12 mouse cellular contexts compared by ENCODE assay signal in genomic region chr2:158606511-158606964, GRCm38 (mm10). TPM values are rescaled to one million over a fixed set of nuclear protein-coding genes. Genes with fewer than 3 reads are reported as not detected.
DNase-seq lines count a peak whose midpoint lies in the region; ATAC-seq and TF ChIP-seq lines count a peak whose summit lies in the region.
"Had no signal": no experiment of that assay in that cellular context is flagged by ENCODE, and none has a peak within 500 bp of the region (broad histone marks: within the 10 kb centered on the region; RNA-seq: fewer than 3 reads in every experiment).

No protein-coding gene starts in this region.

- ATAC-seq in kidney, embryonic 16.5 days (ENCODE audit: low FRiP score, low TSS enrichment): peak; percentile 64
- ATAC-seq in hindbrain, embryonic 15.5 days (ENCODE audit: low FRiP score, low read depth): no peak
- ATAC-seq in midbrain, embryonic 15.5 days (replicated peaks): peak; percentile 35; the same call in 1 of the 2 replicates
- ATAC-seq: CD4-positive, CD25-positive, alpha-beta regulatory T cell, adult 4 months had no signal

- peak overlapping the region; percentile 21 for H3K4me2 ChIP-seq in kidney, embryonic 16.5 days (replicated peaks; ENCODE audit: low read depth, low read length)
- peak overlapping the region; percentile 54 for H3K4me2 ChIP-seq in hindbrain, embryonic 15.5 days
- peak overlapping the region; percentile 51 for H3K4me2 ChIP-seq in midbrain, embryonic 15.5 days
- H3K4me2 ChIP-seq: embryonic facial prominence, embryonic 13.5 days had no signal

- H3K4me3 ChIP-seq in kidney, embryonic 16.5 days (ENCODE audit: low read length): no peak overlapping the region
- peak overlapping the region; percentile 46 for H3K4me3 ChIP-seq in hindbrain, embryonic 15.5 days
- H3K4me3 ChIP-seq in midbrain, embryonic 15.5 days: peak overlapping the region; percentile 50
- no peak overlapping the region; the same call in 1 of the 2 replicates for H3K4me3 ChIP-seq in left cerebral cortex, adult 2 months
- no peak overlapping the region for H3K4me3 ChIP-seq in gastrocnemius, adult 2 months
- H3K4me3 ChIP-seq: embryonic facial prominence, embryonic 13.5 days; heart, embryonic 10.5 days had no signal

- WGBS in kidney, embryonic 16.5 days: 7% methylated on average over 4 of the region's 4 CpGs
- WGBS in hindbrain, embryonic 15.5 days: 6% methylated on average over 4 of the region's 4 CpGs
- 2% methylated on average over 4 of the region's 4 CpGs for WGBS in midbrain, embryonic 15.5 days

- no peak overlapping the region for H3K27ac ChIP-seq in kidney, embryonic 16.5 days (ENCODE audit: low read length)
- H3K27ac ChIP-seq in hindbrain, embryonic 15.5 days (replicated peaks): peak overlapping the region; percentile 92
- peak overlapping the region; percentile 89 for H3K27ac ChIP-seq in midbrain, embryonic 15.5 days
- no peak overlapping the region for H3K27ac ChIP-seq in left cerebral cortex, adult 2 months
- no peak overlapping the region for H3K27ac ChIP-seq in gastrocnemius, adult 2 months
- H3K27ac ChIP-seq: embryonic facial prominence, embryonic 13.5 days; heart, embryonic 10.5 days had no signal

- peaks cover 30% of the 10 kb centered on the region for H3K4me1 ChIP-seq in kidney, embryonic 16.5 days (ENCODE audit: insufficient read depth, low read length)
- H3K4me1 ChIP-seq in hindbrain, embryonic 15.5 days (replicated peaks): peaks cover 36% of the 10 kb centered on the region
- H3K4me1 ChIP-seq in midbrain, embryonic 15.5 days: peaks cover 42% of the 10 kb centered on the region

- H3K27me3 ChIP-seq in kidney, embryonic 16.5 days (ENCODE audit: insufficient read depth, low read length): peaks cover 78% of the 10 kb centered on the region
- H3K27me3 ChIP-seq in hindbrain, embryonic 15.5 days: peaks cover 29% of the 10 kb centered on the region
- H3K27me3 ChIP-seq in midbrain, embryonic 15.5 days (replicated peaks): peaks cover 36% of the 10 kb centered on the region

- no peaks in the 10 kb centered on the region for H3K36me3 ChIP-seq in kidney, embryonic 16.5 days (ENCODE audit: insufficient read depth, low read length)
- no peaks in the 10 kb centered on the region for H3K36me3 ChIP-seq in hindbrain, embryonic 15.5 days
- H3K36me3 ChIP-seq in midbrain, embryonic 15.5 days (replicated peaks): no peaks in the 10 kb centered on the region
- H3K36me3 ChIP-seq: embryonic facial prominence, embryonic 13.5 days; heart, embryonic 10.5 days had no signal

- DNase-seq in kidney, adult 8-10 months: no peak
- DNase-seq in brain, embryonic 14.5 days (ENCODE audit: low read depth): peak; percentile 95
- DNase-seq in left cerebral cortex, adult 2 months (ENCODE audit: extremely low spot score in 1 of 2, low spot score in 2 of 2): no peak
- DNase-seq in gastrocnemius, adult 2 months: no peak
- no peak for DNase-seq in lung, postnatal 36 days

- no peak for TF ChIP-seq CTCF in brain, embryonic 14.5 days (IDR thresholded peaks at IDR 0.05; ENCODE audit: borderline replicate concordance, extremely low read depth, insufficient read depth, insufficient read length)
- no peak for TF ChIP-seq CTCF in left cerebral cortex, adult 2 months (IDR thresholded peaks at IDR 0.05)
- no peak for TF ChIP-seq CTCF in gastrocnemius, adult 2 months (IDR thresholded peaks at IDR 0.05)

- H3K9me3 ChIP-seq in kidney, embryonic 16.5 days (ENCODE audit: low read length): no peaks in the 10 kb centered on the region
- no peaks in the 10 kb centered on the region for H3K9me3 ChIP-seq in hindbrain, embryonic 15.5 days
- H3K9me3 ChIP-seq in midbrain, embryonic 15.5 days: no peaks in the 10 kb centered on the region
- H3K9me3 ChIP-seq: embryonic facial prominence, embryonic 13.5 days; heart, embryonic 10.5 days had no signal

- TF ChIP-seq POLR2A in brain, embryonic 14.5 days (IDR thresholded peaks at IDR 0.05; ENCODE audit: borderline replicate concordance, extremely low read depth, insufficient read depth, insufficient read length, poor library complexity, severe bottlenecking): no peak

- no peak overlapping the region for H3K9ac ChIP-seq in kidney, embryonic 16.5 days (replicated peaks; ENCODE audit: low read length)
- H3K9ac ChIP-seq in hindbrain, embryonic 15.5 days: peak overlapping the region; percentile 50
- H3K9ac ChIP-seq in midbrain, embryonic 15.5 days: peak overlapping the region; percentile 39
- H3K9ac ChIP-seq: embryonic facial prominence, embryonic 13.5 days had no signal

- intact Hi-C loops in left cerebral cortex, adult 2 months (cut with DNase I): no loop called here
- intact Hi-C loops in gastrocnemius, adult 2 months (cut with DNase I): no loop called here

RNA-seq across cellular contexts. Expression of gene Slc32a1, which starts 4.0 kb away (rescaled TPM):
- polyA plus RNA-seq in kidney, embryonic 16.5 days (2015; fragmentation: Nextera tagmentation; extraction: Ambion mirVana): 0.12 TPM in 1 of 2 replicates, not detected in the other
- 78.4 and 93.9 TPM in 2 replicates for polyA plus RNA-seq in brain, embryonic 14.5 days (2012; rRNA removed)
- polyA plus RNA-seq in hindbrain, embryonic 15.5 days (2015; fragmentation: Nextera tagmentation; extraction: Ambion mirVana): 11.6 and 13.2 TPM in 2 replicates
- polyA plus RNA-seq in midbrain, embryonic 15.5 days (2015; fragmentation: Nextera tagmentation; extraction: Ambion mirVana): 9.8 and 10.5 TPM in 2 replicates
- total RNA-seq in left cerebral cortex, adult 2 months (2021): 10 to 100 TPM; 83.5 to 97.2 TPM
- total RNA-seq in gastrocnemius, adult 2 months (2021): not detected
- polyA plus RNA-seq: CD4-positive, CD25-positive, alpha-beta regulatory T cell, adult 4 months; embryonic facial prominence, embryonic 13.5 days; heart, embryonic 10.5 days; lung, embryonic 16.5 days had no signal

RNA-seq across cellular contexts. Expression of gene Actr5, which starts 18.1 kb away (rescaled TPM):
- polyA plus RNA-seq in kidney, embryonic 16.5 days (2015; fragmentation: Nextera tagmentation; extraction: Ambion mirVana): 5.1 and 9.7 TPM in 2 replicates
- 11.9 and 14.0 TPM in 2 replicates for polyA plus RNA-seq in brain, embryonic 14.5 days (2012; rRNA removed)
- 12.0 and 13.1 TPM in 2 replicates for polyA plus RNA-seq in hindbrain, embryonic 15.5 days (2015; fragmentation: Nextera tagmentation; extraction: Ambion mirVana)
- 11.7 and 12.8 TPM in 2 replicates for polyA plus RNA-seq in midbrain, embryonic 15.5 days (2015; fragmentation: Nextera tagmentation; extraction: Ambion mirVana)
- total RNA-seq in left cerebral cortex, adult 2 months (2021): 10 to 100 TPM; 11.0 to 12.4 TPM
- 1 to 10 TPM; 4.2 to 4.8 TPM for total RNA-seq in gastrocnemius, adult 2 months (2021)

RNA-seq across cellular contexts. Expression of gene Ppp1r16b, which starts 58.7 kb away (rescaled TPM):
- polyA plus RNA-seq in kidney, embryonic 16.5 days (2015; fragmentation: Nextera tagmentation; extraction: Ambion mirVana): 14.1 and 17.7 TPM in 2 replicates
- polyA plus RNA-seq in brain, embryonic 14.5 days (2012; rRNA removed): 3.2 and 6.4 TPM in 2 replicates
- polyA plus RNA-seq in hindbrain, embryonic 15.5 days (2015; fragmentation: Nextera tagmentation; extraction: Ambion mirVana): 22.1 and 23.4 TPM in 2 replicates
- 21.0 and 23.4 TPM in 2 replicates for polyA plus RNA-seq in midbrain, embryonic 15.5 days (2015; fragmentation: Nextera tagmentation; extraction: Ambion mirVana)
- total RNA-seq in left cerebral cortex, adult 2 months (2021): 100 to 1,000 TPM; 135 to 138 TPM
- total RNA-seq in gastrocnemius, adult 2 months (2021): 1 to 10 TPM; 3.1 to 4.1 TPM

Comparison
In these comparisons a context has a peak if more than half of its experiments do, and no peak if none do; other contexts are left out.
1. H3K27ac ChIP-seq: peak in hindbrain, embryonic 15.5 days (single experiment) and midbrain, embryonic 15.5 days (single experiment); none in kidney, embryonic 16.5 days (single experiment), left cerebral cortex, adult 2 months (single experiment) and gastrocnemius, adult 2 months (single experiment).
2. H3K4me3 ChIP-seq: peak in hindbrain, embryonic 15.5 days (single experiment) and midbrain, embryonic 15.5 days (single experiment); none in kidney, embryonic 16.5 days (single experiment), left cerebral cortex, adult 2 months (single experiment) and gastrocnemius, adult 2 months (single experiment).
3. Peak in every context shown above with its lines, with median percentiles within 50 percentile points of each other: H3K4me2 ChIP-seq.